Mouse (Mus musculus): ENCODE measurements around the gene Ikzf1.

Gene Ikzf1

GRCm38 (mm10) chr11:11766105-11766504 lies 81.3 kb downstream of the Ikzf1 start:
- DNase-seq (ENCODE audit: low spot score): no peak

DNA sequence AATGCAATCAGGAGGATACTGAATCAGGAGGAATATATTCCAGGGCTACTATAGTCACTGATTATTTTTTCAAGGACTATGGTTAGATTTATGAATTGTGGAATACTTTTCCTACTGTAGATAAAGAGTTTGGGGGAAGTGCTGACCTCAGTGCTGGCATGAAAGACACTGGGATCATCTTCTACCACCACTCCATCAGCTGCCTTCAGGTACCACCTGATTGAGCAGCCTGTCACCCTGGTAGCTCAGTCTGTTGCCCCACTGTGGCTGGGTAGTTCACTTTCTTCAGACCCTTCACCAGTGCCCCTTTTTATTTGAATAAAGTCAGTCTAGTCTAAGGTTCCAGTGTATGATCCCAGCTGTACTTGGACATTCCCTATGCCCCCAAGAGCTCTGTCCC lies 81.9 kb downstream of the Ikzf1 start:
- DNase-seq (ENCODE audit: low spot score): no peak

DNA sequence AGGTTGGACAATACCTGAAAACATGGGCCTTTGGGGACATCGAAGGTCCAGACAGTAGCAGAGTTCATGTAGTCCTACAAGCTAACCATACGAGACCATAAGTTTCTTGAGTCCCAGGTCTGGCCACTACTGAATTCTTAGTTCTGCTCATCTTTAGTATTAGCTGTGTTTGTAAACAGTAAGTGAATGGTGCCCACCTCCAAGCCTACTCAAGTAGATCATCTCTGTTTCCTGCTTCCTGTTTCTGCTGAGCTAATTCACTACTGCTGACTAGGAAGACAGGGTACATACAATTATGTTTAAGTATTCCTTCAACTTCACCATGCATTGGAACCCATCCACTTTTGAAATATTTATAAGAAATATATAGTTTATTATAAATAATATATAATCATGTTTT lies 83.3 kb downstream of the Ikzf1 start:
- no peak for DNase-seq (ENCODE audit: low spot score)

GRCm38 (mm10) chr11:11769281-11769680 lies 84.5 kb downstream of the Ikzf1 start:
- DNase-seq (ENCODE audit: low spot score): no peak

DNA sequence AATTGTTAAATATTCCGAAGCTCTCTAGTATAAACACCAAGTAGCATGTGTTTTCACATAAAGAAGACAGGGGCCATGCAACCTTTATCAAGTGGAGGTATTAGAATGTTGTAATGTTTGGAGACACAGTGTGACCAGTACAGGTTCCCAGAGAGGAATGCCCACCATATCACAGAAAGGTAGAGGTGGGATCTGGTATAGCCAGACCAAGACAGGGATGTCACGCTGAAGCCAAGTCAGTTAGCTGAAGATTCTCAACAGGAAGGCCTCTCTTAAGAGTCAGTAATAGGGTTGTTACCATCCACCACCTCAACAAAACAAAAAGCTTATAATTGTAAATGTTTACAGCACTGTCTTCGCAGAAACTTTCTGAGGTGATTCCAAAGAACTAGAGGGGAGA lies 85.9 kb downstream of the Ikzf1 start:
- no peak for DNase-seq (ENCODE audit: low spot score)

DNA sequence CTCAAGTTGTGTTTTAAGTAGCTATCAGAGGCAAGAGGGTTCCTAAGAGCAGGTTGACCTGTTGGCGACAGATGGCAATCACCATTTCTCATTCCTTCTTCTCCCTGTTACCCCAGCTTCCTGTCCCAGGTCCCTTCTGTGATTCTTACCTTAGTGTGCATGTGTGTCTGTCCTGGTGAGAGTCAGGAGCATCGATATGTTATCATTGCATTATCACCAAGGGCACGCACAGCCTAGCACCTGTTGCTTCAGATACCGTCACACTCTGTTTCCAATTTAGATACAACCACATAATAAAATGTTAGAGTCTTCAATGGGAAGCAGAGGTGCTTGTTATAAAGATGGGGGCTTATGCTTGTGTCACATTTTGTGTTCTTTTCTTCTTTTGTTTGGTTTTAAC lies 87.4 kb downstream of the Ikzf1 start:
- no peak for DNase-seq (ENCODE audit: low spot score)

DNA sequence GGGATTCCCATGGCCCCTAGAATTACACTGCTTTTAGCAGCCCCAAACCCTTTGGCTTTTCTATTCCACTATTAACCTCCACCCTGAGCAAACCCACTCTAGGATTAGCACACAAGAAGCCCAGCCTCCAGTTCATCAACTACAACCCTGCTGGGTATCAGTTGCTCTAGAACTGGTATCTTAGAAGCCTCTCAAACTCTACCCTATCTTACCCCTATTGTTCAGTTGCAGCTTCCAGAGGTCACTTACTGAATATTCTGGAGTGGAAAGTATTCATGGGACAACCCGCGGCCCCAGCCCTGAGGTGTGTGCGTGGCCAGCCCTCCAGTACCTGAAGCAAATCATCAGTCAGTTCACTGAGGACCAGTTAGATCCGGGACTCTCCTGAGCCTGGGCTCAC lies 89.6 kb downstream of the Ikzf1 start:
- no peak for DNase-seq (ENCODE audit: low spot score)

- DNase-seq (ENCODE audit: low spot score): no peak
Measured at GRCm38 (mm10) chr11:11774893-11775292, 90.1 kb downstream of the Ikzf1 start.

- DNase-seq (ENCODE audit: low spot score): no peak
Measured at GRCm38 (mm10) chr11:11776071-11776821, 91.4 kb downstream of the Ikzf1 start.

DNA sequence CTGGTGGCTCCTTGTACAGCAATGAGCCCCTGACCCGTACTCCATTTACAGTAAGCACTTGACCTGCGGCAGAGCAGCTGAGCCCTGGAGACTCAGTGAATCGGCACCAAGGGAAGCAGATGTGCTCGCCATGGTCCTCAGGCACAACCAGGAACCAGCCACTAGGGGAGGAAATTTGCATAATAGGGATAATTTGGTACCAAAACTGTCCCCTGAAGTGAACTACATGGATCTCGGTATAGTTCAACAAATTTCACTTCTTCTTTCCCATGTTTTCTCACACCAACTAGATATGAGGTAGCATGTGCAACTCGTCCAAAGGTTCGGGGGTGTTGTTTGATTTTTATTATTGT lies 92.0 kb downstream of the Ikzf1 start:
- DNase-seq (ENCODE audit: low spot score): no peak

DNA sequence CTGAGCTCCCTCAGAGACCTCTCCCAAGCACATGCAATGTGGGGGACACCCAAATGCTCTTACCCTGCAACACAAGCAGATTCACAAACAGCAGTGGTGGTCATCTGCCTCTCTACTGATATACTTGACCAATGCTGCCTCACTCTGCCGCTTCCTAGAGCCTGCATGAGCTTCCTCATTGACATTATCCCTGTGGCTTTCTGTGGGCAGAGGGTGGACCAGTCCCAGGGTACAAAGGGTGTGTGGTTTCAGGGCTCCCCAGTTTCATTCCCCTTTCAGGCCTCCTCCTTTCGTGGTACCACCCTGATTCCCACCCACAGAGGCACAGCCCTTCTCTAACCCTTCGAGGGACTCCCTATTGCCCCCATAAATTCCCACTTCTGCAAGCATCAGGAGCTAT lies 92.4 kb downstream of the Ikzf1 start:
- no peak for DNase-seq (ENCODE audit: low spot score)

DNA sequence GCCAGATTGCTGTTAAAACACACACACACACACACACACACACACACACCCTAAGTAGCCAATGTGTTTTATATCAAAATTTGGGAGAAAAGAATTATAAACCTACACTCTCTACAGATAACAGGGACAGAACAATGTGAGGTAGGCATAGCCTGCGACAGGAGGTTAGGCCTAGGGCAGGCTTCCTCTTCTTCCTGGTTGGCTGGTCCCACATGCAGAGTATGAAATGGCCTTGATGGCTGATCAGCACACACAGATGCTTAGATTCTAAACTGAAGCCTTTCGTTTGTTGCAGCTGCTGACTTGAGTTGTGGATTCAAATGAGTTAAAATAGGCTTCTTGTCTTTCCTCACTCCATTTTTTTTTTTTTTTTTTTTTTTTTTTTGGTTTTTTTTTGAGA lies 93.0 kb downstream of the Ikzf1 start:
- DNase-seq (ENCODE audit: low spot score): no peak

GRCm38 (mm10) chr11:11778345-11778744 lies 93.5 kb downstream of the Ikzf1 start:
- DNase-seq (ENCODE audit: low spot score): no peak

GRCm38 (mm10) chr11:11781728-11782127 lies 96.9 kb downstream of the Ikzf1 start:
- no peak for DNase-seq (ENCODE audit: low spot score)

- no peak for DNase-seq (ENCODE audit: low spot score)
Measured at GRCm38 (mm10) chr11:11785457-11785856, 100.7 kb downstream of the Ikzf1 start.

DNA sequence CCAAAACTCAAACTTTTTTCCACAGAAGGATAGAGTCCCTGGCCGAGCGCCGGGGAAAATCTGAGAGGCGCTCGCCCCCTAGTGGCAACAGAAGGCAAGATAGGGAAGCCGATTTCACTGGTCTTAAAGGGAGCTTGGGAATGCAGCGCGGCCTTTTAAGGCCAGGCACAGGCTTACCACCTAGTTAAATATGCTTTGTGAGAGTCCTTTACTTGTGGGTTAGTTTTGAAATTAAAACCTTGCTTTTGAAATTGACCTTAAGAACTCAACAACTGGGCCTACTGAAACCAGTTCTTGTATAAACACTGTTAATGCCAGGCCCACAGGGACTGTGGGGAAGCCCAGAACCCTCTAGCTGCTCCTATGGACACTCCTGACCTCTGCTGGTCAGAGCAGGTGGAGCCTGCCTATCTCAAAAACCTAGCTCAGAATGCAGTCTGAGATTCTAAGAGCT lies 103.7 kb downstream of the Ikzf1 start:
- peak; percentile 73 for DNase-seq (ENCODE audit: low spot score)

GRCm38 (mm10) chr11:11794626-11795025 lies 109.8 kb downstream of the Ikzf1 start:
- no peak for DNase-seq (ENCODE audit: low spot score)

GRCm38 (mm10) chr11:11798690-11799089 lies 113.9 kb downstream of the Ikzf1 start:
- no peak for DNase-seq (ENCODE audit: low spot score)

- DNase-seq (ENCODE audit: low spot score): no peak
Measured at GRCm38 (mm10) chr11:11800304-11800703, 115.5 kb downstream of the Ikzf1 start.

- DNase-seq (ENCODE audit: low spot score): no peak
Measured at GRCm38 (mm10) chr11:11801067-11801466, 116.3 kb downstream of the Ikzf1 start.

GRCm38 (mm10) chr11:11804421-11804820 lies 119.6 kb downstream of the Ikzf1 start:
- no peak for DNase-seq (ENCODE audit: low spot score)

- no peak for DNase-seq (ENCODE audit: low spot score)
Measured at GRCm38 (mm10) chr11:11805951-11806350, 121.1 kb downstream of the Ikzf1 start.

GRCm38 (mm10) chr11:11808035-11808819 lies 123.4 kb downstream of the Ikzf1 start:
- no peak for DNase-seq (ENCODE audit: low spot score)
